8 mouse cellular contexts compared by ENCODE assay signal in the genomic region with DNA sequence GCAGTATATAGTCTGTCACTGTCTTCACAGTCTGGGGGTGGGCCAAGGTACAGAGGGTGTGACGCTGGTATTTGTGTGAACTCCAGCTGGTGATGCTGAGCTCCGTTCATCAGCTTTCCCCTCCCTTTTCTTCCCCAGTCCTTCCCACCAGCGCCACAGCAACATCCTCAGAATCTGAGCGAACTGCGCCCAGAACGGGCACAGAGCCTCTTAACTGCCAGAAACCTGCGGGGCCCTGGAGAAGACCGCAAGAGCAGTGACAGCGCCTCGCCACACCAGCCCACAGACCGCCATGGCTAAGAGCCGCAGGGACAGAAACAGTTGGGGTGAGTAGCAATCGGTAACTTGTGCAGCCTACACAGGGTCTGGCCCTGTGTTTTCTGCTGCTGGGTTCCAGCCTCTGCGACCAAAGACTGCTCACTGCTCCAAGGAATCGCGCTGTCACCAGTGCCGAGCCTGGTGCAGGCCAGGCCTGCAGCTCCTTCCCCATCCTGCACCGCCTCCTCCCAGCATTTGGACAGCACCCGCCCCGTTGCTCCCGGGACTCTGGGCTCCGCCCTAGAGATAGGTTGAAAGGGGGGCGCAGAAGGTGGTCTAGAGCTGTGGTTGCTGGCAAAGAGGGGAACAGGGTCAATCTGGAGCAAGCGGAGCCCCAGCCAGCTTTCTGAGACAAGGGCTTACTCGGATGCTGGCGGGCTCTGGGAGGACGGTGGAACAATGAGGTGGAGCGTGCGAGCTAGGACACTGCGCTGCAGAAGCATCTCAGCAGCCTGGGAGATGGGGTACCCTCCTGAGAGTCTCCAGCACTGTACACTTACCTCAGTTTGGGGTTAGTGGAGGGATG. TPM values are rescaled to one million over a fixed set of nuclear protein-coding genes. Genes with fewer than 3 reads are reported as not detected.
DNase-seq lines count a peak whose midpoint lies in the region; ATAC-seq and TF ChIP-seq lines count a peak whose summit lies in the region.

No protein-coding gene starts in this region.

- H3K36me3 ChIP-seq in lung, embryonic 15.5 days = no peaks in the 10 kb centered on the region
- no peaks in the 10 kb centered on the region for H3K36me3 ChIP-seq in liver, postnatal 0 days (replicated peaks; ENCODE audit: insufficient read depth, low read length)

- no peak for TF ChIP-seq EP300 in liver, postnatal 0 days (IDR thresholded peaks at IDR 0.05; ENCODE audit: low read depth)

- TF ChIP-seq POLR2A in lung, adult 2 months (IDR thresholded peaks at IDR 0.05; ENCODE audit: borderline replicate concordance, extremely low read depth, low read depth, low read length) = no peak

- H3K27me3 ChIP-seq in lung, embryonic 15.5 days = no peaks in the 10 kb centered on the region
- no peaks in the 10 kb centered on the region for H3K27me3 ChIP-seq in liver, postnatal 0 days (ENCODE audit: insufficient read depth, low read length)

- no peak overlapping the region for H3K9ac ChIP-seq in lung, embryonic 15.5 days
- no peak overlapping the region for H3K9ac ChIP-seq in liver, postnatal 0 days (replicated peaks)

- DNase-seq in lung, adult 2 months = no peak
- DNase-seq in cerebellum, postnatal 10 days = peak; percentile 89 to 91
- peak; percentile 58 for DNase-seq in layer of hippocampus, adult 9-10 months (ENCODE audit: low spot score)
- DNase-seq in liver, postnatal 0 days = peak; percentile 45
- peak; percentile 72 for DNase-seq in right cerebral cortex, postnatal 14 days
- no peak for DNase-seq in T-cell, adult 2 months (ENCODE audit: low spot score)

- peak; percentile 59; the same call in 1 of the 2 replicates for ATAC-seq in lung, embryonic 15.5 days (ENCODE audit: borderline replicate concordance, extremely low read depth, low FRiP score, low TSS enrichment)
- peak; percentile 81 for ATAC-seq in frontal cortex, adult (ENCODE audit: low TSS enrichment)
- no peak for ATAC-seq in liver, postnatal 0 days

- no peak for TF ChIP-seq CTCF in lung, adult 2 months (IDR thresholded peaks at IDR 0.05; ENCODE audit: insufficient read depth, low read length)
- TF ChIP-seq CTCF in liver, postnatal 0 days (IDR thresholded peaks at IDR 0.05; ENCODE audit: low read depth) = no peak

- peak overlapping the region; percentile 22 for H3K4me3 ChIP-seq in lung, embryonic 15.5 days
- no peak overlapping the region for H3K4me3 ChIP-seq in lung, adult 2 months (replicated peaks; ENCODE audit: extremely low read depth, low read depth, low read length)
- peak overlapping the region; percentile 24; the same call in 1 of the 2 replicates for H3K4me3 ChIP-seq in liver, postnatal 0 days (ENCODE audit: low read depth, low read length)

- H3K27ac ChIP-seq in lung, embryonic 15.5 days = no peak overlapping the region
- no peak overlapping the region for H3K27ac ChIP-seq in liver, postnatal 0 days (ENCODE audit: low read depth)

- WGBS in lung, embryonic 15.5 days = 6% methylated on average over 30 of the region's 30 CpGs
- 33% methylated on average over 30 of the region's 30 CpGs for WGBS in lung, adult 2 months
- WGBS in liver, postnatal 0 days (ENCODE audit: insufficient replicate concordance) = 10% methylated on average over 30 of the region's 30 CpGs

- H3K9me3 ChIP-seq in lung, embryonic 15.5 days = no peaks in the 10 kb centered on the region
- no peaks in the 10 kb centered on the region for H3K9me3 ChIP-seq in liver, postnatal 0 days (ENCODE audit: low read length)

- peak overlapping the region; percentile 56 for H3K4me2 ChIP-seq in lung, embryonic 15.5 days
- H3K4me2 ChIP-seq in liver, postnatal 0 days (ENCODE audit: low read depth, low read length) = peak overlapping the region; percentile 62

- peaks cover 6% of the 10 kb centered on the region; the same call in 1 of the 2 replicates for H3K4me1 ChIP-seq in lung, embryonic 15.5 days
- no peaks in the 10 kb centered on the region for H3K4me1 ChIP-seq in lung, adult 2 months (ENCODE audit: control insufficient read depth, insufficient read depth, low read length)
- peaks cover 9% of the 10 kb centered on the region for H3K4me1 ChIP-seq in liver, postnatal 0 days (ENCODE audit: insufficient read depth)

RNA-seq across cellular contexts. Expression of a gene that starts 14.9 kb away (rescaled TPM):
- polyA plus RNA-seq in lung, embryonic 15.5 days (2015; fragmentation: Nextera tagmentation; extraction: Ambion mirVana) = 34.2 and 35.6 TPM in 2 replicates
- polyA plus RNA-seq in lung, adult 2 months (2012; rRNA removed) = 11.4 and 16.6 TPM in 2 replicates
- polyA plus RNA-seq in liver, postnatal 0 days (2015; fragmentation: Nextera tagmentation; extraction: Ambion mirVana) = 11.7 and 11.8 TPM in 2 replicates

RNA-seq across cellular contexts. Expression of a gene that starts 15.5 kb away (rescaled TPM):
- 3.0 and 3.3 TPM in 2 replicates for polyA plus RNA-seq in lung, embryonic 15.5 days (2015; fragmentation: Nextera tagmentation; extraction: Ambion mirVana)
- 1.3 and 2.0 TPM in 2 replicates for polyA plus RNA-seq in lung, adult 2 months (2012; rRNA removed)
- 1.0 and 1.1 TPM in 2 replicates for polyA plus RNA-seq in liver, postnatal 0 days (2015; fragmentation: Nextera tagmentation; extraction: Ambion mirVana)

Comparison
In these comparisons a context has a peak if more than half of its experiments do, and no peak if none do; other contexts are left out.
1. DNase-seq: peak in cerebellum, postnatal 10 days (2 of 2), layer of hippocampus, adult 9-10 months (single experiment), liver, postnatal 0 days (single experiment) and right cerebral cortex, postnatal 14 days (single experiment); none in lung, adult 2 months (single experiment) and T-cell, adult 2 months (single experiment).